Mouse (Mus musculus) central nervous system, embryonic 11.5 days (tissue): Measurements from ENCODE around the gene Jkamp. TPM values are rescaled to one million over a fixed set of nuclear protein-coding genes. Genes with fewer than 3 reads are reported as not detected.

Source experiments
- polyA plus RNA-seq: library from polyadenylated mRNA; depleted of rRNA; stranded (reverse); fragments of >200 nt; gene quantifications from 2 replicates; pipeline ENCODE4 v1.2.3, GENCODE M21; 2012; rRNA removed

Gene Jkamp
- 42.9 and 78.9 TPM in 2 replicates for polyA plus RNA-seq

GRCm38 (mm10) chr12:72085329-72086165 is at the start of gene Jkamp, which contains the start of gene L3hypdh:
TSS of gene Jkamp (plus strand) at chr12:72085589.
TSS of gene L3hypdh (minus strand) at chr12:72085439.

GRCm38 (mm10) chr12:72070327-72071269 is 14.8 kb upstream of the Jkamp start, which contains the start of gene Gpr135:
TSS of gene Gpr135 (minus strand) at chr12:72071125.

Other genes starting within 250 kb of the Jkamp start
- gene Gpr135, start 14.5 kb upstream of the Jkamp start, polyA plus RNA-seq, result 3.2 and 3.8 TPM in 2 replicates
- gene L3hypdh, start 150 bp upstream of the Jkamp start, polyA plus RNA-seq, result 11.4 and 14.6 TPM in 2 replicates
- not detected in 2 replicates for gene Ccdc175, start 99.4 kb downstream of the Jkamp start, polyA plus RNA-seq